Mouse (Mus musculus): Measurements from ENCODE around the gene Csn1s2b. TPM values are rescaled to one million over a fixed set of nuclear protein-coding genes. Genes with fewer than 3 reads are reported as not detected.

Gene Csn1s2b
- not detected for polyA plus RNA-seq (2014; fragmentation: Illumina TruSeq; extraction: RNeasy Lipid Tissue Mini Kit (QIAGEN cat#74804); ENCODE audit: low read depth, low replicate concordance)

GRCm38 (mm10) chr5:87807782-87808181, at the start of gene Csn1s2b:
TSS of gene Csn1s2b (plus strand) at chr5:87808082.

DNA sequence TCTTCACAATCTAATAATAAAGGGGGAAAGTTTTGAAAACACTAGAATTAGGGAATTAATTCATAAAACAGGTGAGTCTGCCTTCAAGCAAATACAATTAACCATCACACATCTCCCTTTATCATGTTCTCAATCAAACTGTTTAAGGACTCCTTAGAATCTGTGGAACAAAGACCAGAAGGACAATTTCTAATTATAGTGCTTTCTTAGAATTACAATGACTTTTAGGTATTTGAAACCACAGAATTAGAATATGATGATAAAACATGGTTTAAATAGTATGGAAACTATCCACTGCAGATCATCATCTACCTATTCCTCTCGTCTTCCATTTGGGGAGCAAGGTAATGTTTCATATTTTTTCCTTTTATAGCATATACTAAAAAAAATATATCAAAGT, 33.6 kb upstream of the Csn1s2b start, which contains the start of gene Csn1s2a:
Gene Csn1s2a, plus strand, starts transcription at position 301 of the 400 bp plus-strand sequence.

GRCm38 (mm10) chr5:87825386-87825785, 17.5 kb downstream of the Csn1s2b start, which contains the start of gene Prr27:
TSS of gene Prr27 (plus strand) at chr5:87825686.

Other genes with a start within 250 kb of the Csn1s2b start
- 3,352 TPM for gene Sult1d1, start 239.1 kb upstream of the Csn1s2b start, polyA plus RNA-seq (2014; fragmentation: Illumina TruSeq; extraction: RNeasy Lipid Tissue Mini Kit (QIAGEN cat#74804); ENCODE audit: low read depth, low replicate concordance)
- 0.36 TPM for gene Sult1e1, start 216.5 kb upstream of the Csn1s2b start, polyA plus RNA-seq (2014; fragmentation: Illumina TruSeq; extraction: RNeasy Lipid Tissue Mini Kit (QIAGEN cat#74804); ENCODE audit: low read depth, low replicate concordance)
- not detected for gene Csn1s1, start 141.9 kb upstream of the Csn1s2b start, polyA plus RNA-seq (2014; fragmentation: Illumina TruSeq; extraction: RNeasy Lipid Tissue Mini Kit (QIAGEN cat#74804); ENCODE audit: low read depth, low replicate concordance)
- gene Csn2, start 108.5 kb upstream of the Csn1s2b start, polyA plus RNA-seq (2014; fragmentation: Illumina TruSeq; extraction: RNeasy Lipid Tissue Mini Kit (QIAGEN cat#74804); ENCODE audit: low read depth, low replicate concordance) = not detected
- gene Csn1s2a, start 33.5 kb upstream of the Csn1s2b start, polyA plus RNA-seq (2014; fragmentation: Illumina TruSeq; extraction: RNeasy Lipid Tissue Mini Kit (QIAGEN cat#74804); ENCODE audit: low read depth, low replicate concordance) = not detected
- gene Prr27, start 17.6 kb downstream of the Csn1s2b start, polyA plus RNA-seq (2014; fragmentation: Illumina TruSeq; extraction: RNeasy Lipid Tissue Mini Kit (QIAGEN cat#74804); ENCODE audit: low read depth, low replicate concordance) = not detected
- not detected for gene Odam, start 76.9 kb downstream of the Csn1s2b start, polyA plus RNA-seq (2014; fragmentation: Illumina TruSeq; extraction: RNeasy Lipid Tissue Mini Kit (QIAGEN cat#74804); ENCODE audit: low read depth, low replicate concordance)
- gene Csn3, start 117.5 kb downstream of the Csn1s2b start, polyA plus RNA-seq (2014; fragmentation: Illumina TruSeq; extraction: RNeasy Lipid Tissue Mini Kit (QIAGEN cat#74804); ENCODE audit: low read depth, low replicate concordance) = not detected
- not detected for gene 2310003L06Rik, start 161.4 kb downstream of the Csn1s2b start, polyA plus RNA-seq (2014; fragmentation: Illumina TruSeq; extraction: RNeasy Lipid Tissue Mini Kit (QIAGEN cat#74804); ENCODE audit: low read depth, low replicate concordance)
- gene Gm28434, start 161.4 kb downstream of the Csn1s2b start, polyA plus RNA-seq (2014; fragmentation: Illumina TruSeq; extraction: RNeasy Lipid Tissue Mini Kit (QIAGEN cat#74804); ENCODE audit: low read depth, low replicate concordance) = not detected
- 0.28 TPM for gene Cabs1, start 171.4 kb downstream of the Csn1s2b start, polyA plus RNA-seq (2014; fragmentation: Illumina TruSeq; extraction: RNeasy Lipid Tissue Mini Kit (QIAGEN cat#74804); ENCODE audit: low read depth, low replicate concordance)
- gene Smr3a, start 194.5 kb downstream of the Csn1s2b start, polyA plus RNA-seq (2014; fragmentation: Illumina TruSeq; extraction: RNeasy Lipid Tissue Mini Kit (QIAGEN cat#74804); ENCODE audit: low read depth, low replicate concordance) = not detected